Mouse (Mus musculus): ENCODE results near the gene Timm50.

DNA sequence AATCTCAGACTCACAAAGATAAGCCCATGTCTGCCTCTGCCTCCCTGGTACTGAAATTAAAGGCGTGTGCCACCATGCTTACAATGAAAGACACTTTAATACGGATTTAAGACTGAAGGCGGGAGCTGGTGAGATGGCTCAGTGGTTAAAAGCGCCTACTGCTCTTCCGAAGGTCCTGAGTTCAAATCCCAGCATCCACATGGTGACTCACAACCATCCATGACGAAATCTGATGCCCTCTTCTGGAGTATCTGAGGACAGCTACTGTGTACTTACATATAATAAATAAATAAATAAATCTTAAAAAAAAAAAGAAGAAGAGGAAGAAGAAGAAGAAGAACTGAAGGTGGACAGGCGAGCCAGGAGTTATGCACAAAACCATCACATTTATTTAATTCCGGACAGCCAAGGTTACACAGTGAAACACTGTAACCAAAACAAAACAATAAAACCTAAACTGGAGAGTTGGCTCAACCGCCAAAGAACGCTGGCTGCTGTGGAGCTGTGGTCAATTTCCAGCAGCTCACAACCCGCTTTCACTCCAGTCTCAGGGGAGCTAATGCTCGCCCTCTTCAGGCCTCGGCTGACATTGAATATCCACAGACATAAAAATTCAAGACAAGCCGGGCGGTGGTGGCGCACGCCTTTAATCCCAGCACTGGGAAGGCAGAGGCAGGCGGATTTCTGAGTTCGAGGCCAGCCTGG, 27.5 kb upstream of the Timm50 start:
- TF ChIP-seq CTCF (IDR thresholded peaks at IDR 0.05; ENCODE audit: insufficient read depth, low read depth, low read length), result no peak
- no peak for TF ChIP-seq POLR2A (IDR thresholded peaks at IDR 0.05; ENCODE audit: insufficient read depth, low read depth, low read length)

Data from olfactory bulb, adult 2 months (tissue).